Comparison of ENCODE assay signal across 8 mouse cellular contexts in the genomic region with DNA sequence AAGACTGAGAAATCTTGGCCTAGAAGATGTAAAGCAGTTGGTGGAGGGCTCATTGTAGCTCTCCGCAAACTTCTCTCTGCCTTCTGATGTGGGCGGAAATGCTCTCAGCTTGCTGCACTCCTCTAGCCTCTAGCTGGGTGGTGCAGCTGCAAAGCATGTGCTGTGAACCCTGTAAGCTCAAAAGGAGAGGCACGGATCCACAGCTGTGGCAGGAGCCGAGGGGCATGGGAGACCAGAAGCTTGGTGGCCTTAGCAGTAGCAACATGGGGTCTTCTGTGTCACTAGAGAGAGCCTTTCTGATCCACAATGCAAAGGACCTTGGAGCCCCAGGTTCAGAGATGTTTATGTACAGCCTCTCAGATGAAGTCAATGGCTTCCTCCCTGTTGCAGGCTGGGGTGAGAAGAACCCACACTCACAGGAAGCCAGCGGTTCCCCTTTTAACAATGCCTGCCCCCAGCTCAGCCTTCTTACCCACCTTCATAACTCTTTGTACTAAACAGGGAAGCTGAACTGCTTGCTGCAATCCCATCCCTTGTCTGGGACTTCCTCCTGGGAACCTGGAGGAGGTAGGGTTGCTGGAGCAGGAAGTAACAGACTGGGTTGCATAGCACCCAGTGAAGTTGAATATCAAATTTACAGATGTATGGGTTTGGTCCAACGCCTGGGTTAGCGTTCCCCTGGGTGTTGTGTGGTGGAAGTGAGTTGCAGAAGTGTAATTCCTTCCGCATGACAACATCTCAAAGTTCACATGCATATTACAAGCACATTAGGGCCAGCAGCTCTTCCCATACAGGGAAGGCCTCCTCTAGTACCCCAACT. TPM values are rescaled to one million over a fixed set of nuclear protein-coding genes. Genes with fewer than 3 reads are reported as not detected.
DNase-seq lines count a peak whose midpoint lies in the region; ATAC-seq lines count a peak whose summit lies in the region.

No protein-coding gene starts in this region.

- no peaks in the 10 kb centered on the region for H3K4me1 ChIP-seq in kidney, embryonic 15.5 days
- H3K4me1 ChIP-seq in midbrain, embryonic 13.5 days (replicated peaks) = no peaks in the 10 kb centered on the region

- ATAC-seq in kidney, embryonic 15.5 days (replicated peaks; ENCODE audit: low FRiP score) = peak; percentile 52; the same call in 1 of the 2 replicates
- no peak for ATAC-seq in midbrain, embryonic 13.5 days

- H3K36me3 ChIP-seq in kidney, embryonic 15.5 days = no peaks in the 10 kb centered on the region
- H3K36me3 ChIP-seq in midbrain, embryonic 13.5 days = no peaks in the 10 kb centered on the region

- WGBS in kidney, embryonic 15.5 days = 76% methylated on average over 8 of the region's 8 CpGs
- 87% methylated on average over 8 of the region's 8 CpGs for WGBS in midbrain, embryonic 13.5 days

- peak; percentile 3 for DNase-seq in gastrocnemius, postnatal 14 days
- DNase-seq in gastrocnemius, adult 8-10 months (ENCODE audit: low spot score in 2 of 2) = no peak
- DNase-seq in brain, adult 2 months (ENCODE audit: low read depth, low spot score) = peak; percentile 61
- DNase-seq in lung, postnatal 36 days = peak; percentile 68
- peak; percentile 86 to 91 for DNase-seq in thymus, postnatal 10 days (ENCODE audit: low spot score in 2 of 2)
- DNase-seq in testis, postnatal 10 days (ENCODE audit: low spot score) = no peak

- H3K4me3 ChIP-seq in kidney, embryonic 15.5 days (replicated peaks) = no peak overlapping the region
- no peak overlapping the region for H3K4me3 ChIP-seq in midbrain, embryonic 13.5 days (replicated peaks)

- no peaks in the 10 kb centered on the region for H3K9me3 ChIP-seq in kidney, embryonic 15.5 days (replicated peaks)
- no peaks in the 10 kb centered on the region for H3K9me3 ChIP-seq in midbrain, embryonic 13.5 days

- no peak overlapping the region for H3K27ac ChIP-seq in kidney, embryonic 15.5 days
- no peak overlapping the region for H3K27ac ChIP-seq in midbrain, embryonic 13.5 days

- intact Hi-C loops in gastrocnemius, postnatal 14 days (cut with DNase I; ENCODE audit: low total_unique reads) = no loop called here

- H3K9ac ChIP-seq in kidney, embryonic 15.5 days = no peak overlapping the region
- H3K9ac ChIP-seq in midbrain, embryonic 13.5 days (replicated peaks) = no peak overlapping the region

- no peak overlapping the region for H3K4me2 ChIP-seq in kidney, embryonic 15.5 days
- H3K4me2 ChIP-seq in midbrain, embryonic 13.5 days (replicated peaks) = no peak overlapping the region

- H3K27me3 ChIP-seq in kidney, embryonic 15.5 days = no peaks in the 10 kb centered on the region
- no peaks in the 10 kb centered on the region for H3K27me3 ChIP-seq in midbrain, embryonic 13.5 days

RNA-seq across cellular contexts. Expression of a gene that starts 16.4 kb away (rescaled TPM):
- 1 to 10 TPM; 1.3 to 1.6 TPM for total RNA-seq in gastrocnemius, postnatal 14 days (2021)
- 1 to 10 TPM in 1 of 4 experiments, under 1 TPM in 3; 0.53 to 1.1 (median 0.90) TPM for total RNA-seq in gastrocnemius, adult 8-10 months (2022)
- polyA plus RNA-seq in kidney, embryonic 15.5 days (2015; fragmentation: Nextera tagmentation; extraction: Ambion mirVana) = 4.0 and 4.8 TPM in 2 replicates
- polyA plus RNA-seq in midbrain, embryonic 13.5 days (2015; fragmentation: Nextera tagmentation; extraction: Ambion mirVana) = 0.61 and 1.2 TPM in 2 replicates

Comparison
In these comparisons a context has a peak if more than half of its experiments do, and no peak if none do; other contexts are left out.
1. DNase-seq: peak in gastrocnemius, postnatal 14 days (single experiment), brain, adult 2 months (single experiment), lung, postnatal 36 days (single experiment) and thymus, postnatal 10 days (2 of 2); none in gastrocnemius, adult 8-10 months (0 of 2) and testis, postnatal 10 days (single experiment).